Mouse (Mus musculus): Measurements from ENCODE around the gene Plcl2. TPM values are rescaled to one million over a fixed set of nuclear protein-coding genes. Genes with fewer than 3 reads are reported as not detected.

Gene Plcl2
- polyA plus RNA-seq, 1 experiment: not detected

DNA sequence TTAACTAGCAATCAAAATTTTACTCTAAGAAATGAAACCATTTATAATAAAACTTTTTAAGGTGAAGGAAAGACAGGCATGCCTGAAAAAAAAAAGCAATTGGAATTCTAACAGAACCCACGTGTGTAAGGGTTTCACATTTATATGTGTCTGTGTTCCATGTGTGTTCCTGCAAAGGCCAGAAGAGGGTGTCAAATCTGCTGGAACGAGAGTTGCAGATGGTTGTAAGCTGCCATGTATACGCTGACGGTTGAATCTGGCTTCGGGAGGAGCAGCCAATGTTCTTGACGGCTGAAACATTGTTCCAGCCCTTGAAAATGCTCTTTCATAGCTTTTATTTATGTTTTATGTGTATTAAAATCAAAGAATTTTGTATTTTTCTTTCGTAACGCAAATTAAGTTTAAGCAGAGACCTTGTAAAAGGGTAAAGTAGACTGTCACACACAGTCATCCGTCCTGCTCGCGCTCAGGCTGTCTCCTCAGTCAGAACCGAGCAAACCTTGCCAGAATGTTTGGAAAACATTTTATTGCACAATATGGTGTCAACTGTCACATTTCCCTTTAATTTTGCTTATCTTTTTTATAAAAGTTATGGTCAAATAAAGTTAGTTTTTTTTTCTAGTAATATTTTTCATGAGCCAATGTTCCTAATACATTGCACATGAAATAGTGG is 48.5 kb downstream of the Plcl2 start:
- no peak for TF ChIP-seq GATA1 (IDR thresholded peaks at IDR 0.05; ENCODE audit: low read length)

GRCm38 (mm10) chr17:50558239-50558625 is 49.0 kb downstream of the Plcl2 start:
- TF ChIP-seq GATA1 (IDR thresholded peaks at IDR 0.05; ENCODE audit: low read length): no peak

DNA sequence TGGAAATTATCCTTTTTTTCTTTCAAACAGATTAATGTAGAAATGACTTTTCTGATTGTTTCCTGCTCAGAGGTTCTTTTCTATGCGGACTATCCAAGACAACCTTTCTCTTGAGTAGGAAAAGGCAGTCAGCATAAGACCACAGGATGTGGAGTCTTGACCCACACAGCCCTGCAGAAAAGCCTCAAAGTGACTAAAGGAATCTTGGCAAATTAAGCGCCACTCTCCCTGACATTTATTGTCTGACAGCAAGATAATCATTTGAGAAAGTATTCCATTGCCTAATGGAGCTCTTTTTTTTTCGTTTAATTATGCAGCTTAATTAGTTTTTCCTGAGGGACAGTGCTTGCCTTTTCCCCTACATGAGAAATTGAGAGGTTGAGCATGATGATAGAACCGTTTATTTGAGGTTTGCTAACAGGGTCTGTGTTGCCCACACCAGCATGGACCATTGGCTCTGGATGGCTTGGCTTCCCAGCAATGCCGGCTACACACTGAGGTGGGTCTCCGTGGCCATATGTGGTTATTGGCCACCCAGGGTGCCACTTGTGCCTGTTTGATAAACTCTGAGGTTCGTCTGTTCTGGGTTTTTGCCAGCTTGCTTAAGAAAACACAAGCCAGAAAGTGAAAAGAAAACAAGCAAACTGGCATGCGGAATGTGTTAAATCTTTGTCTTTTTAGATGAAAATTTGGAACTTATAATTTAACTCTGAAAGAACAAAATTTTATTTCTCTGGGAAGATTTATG is 56.3 kb downstream of the Plcl2 start:
- no peak for TF ChIP-seq GATA1 (IDR thresholded peaks at IDR 0.05; ENCODE audit: low read length)

GRCm38 (mm10) chr17:50568846-50569245 is 59.6 kb downstream of the Plcl2 start:
- no peak for TF ChIP-seq GATA1 (IDR thresholded peaks at IDR 0.05; ENCODE audit: low read length)

GRCm38 (mm10) chr17:50570681-50571398 is 61.6 kb downstream of the Plcl2 start:
- TF ChIP-seq GATA1 (IDR thresholded peaks at IDR 0.05; ENCODE audit: low read length): no peak

GRCm38 (mm10) chr17:50574161-50574560 is 65.0 kb downstream of the Plcl2 start:
- TF ChIP-seq GATA1 (IDR thresholded peaks at IDR 0.05; ENCODE audit: low read length): no peak

GRCm38 (mm10) chr17:50580416-50580815 is 71.2 kb downstream of the Plcl2 start:
- no peak for TF ChIP-seq GATA1 (IDR thresholded peaks at IDR 0.05; ENCODE audit: low read length)

DNA sequence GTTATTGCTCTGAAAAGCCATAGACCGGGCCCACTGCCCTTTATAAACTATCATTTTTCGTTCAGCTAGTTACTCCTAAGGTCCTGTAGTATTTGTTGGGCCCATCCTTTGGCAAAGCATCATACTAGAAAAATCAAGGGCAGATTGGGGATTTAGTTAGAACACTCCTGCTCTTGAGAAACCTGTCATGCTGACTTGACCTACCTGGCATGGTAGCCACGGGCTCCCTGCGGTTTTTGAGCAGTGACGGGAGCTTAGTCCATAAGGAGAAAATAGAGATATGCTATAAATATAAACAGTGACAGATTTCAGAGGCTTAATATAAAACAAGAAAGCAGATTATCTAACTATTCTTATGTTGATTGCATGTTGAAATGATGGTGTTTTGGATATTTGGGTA is 77.6 kb downstream of the Plcl2 start:
- TF ChIP-seq GATA1 (IDR thresholded peaks at IDR 0.05; ENCODE audit: low read length): no peak

- no peak for TF ChIP-seq GATA1 (IDR thresholded peaks at IDR 0.05; ENCODE audit: low read length)
Measured at GRCm38 (mm10) chr17:50587941-50588340, 78.7 kb downstream of the Plcl2 start.

DNA sequence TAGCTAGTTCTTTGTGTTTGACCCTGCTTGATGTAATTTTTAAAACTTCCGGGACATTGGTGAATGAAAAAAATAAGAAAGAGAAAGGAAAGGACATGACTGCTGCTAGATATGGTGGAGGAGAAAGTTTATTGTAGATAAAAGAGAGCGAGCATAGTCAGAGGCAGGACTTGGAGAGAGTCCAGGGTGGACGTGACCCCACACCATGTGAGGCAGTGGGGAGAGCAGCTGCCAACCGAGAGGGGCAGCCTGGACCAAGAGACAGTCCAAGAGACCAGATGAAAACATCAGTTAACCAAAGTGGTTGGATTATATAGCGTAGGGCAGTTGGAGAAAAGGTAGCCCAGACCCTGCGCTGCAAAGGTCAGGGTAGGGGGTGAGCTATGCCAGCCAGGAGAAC is 91.0 kb downstream of the Plcl2 start:
- TF ChIP-seq GATA1 (IDR thresholded peaks at IDR 0.05; ENCODE audit: low read length): no peak

- no peak for TF ChIP-seq GATA1 (IDR thresholded peaks at IDR 0.05; ENCODE audit: low read length)
Measured at GRCm38 (mm10) chr17:50600696-50601095, 91.5 kb downstream of the Plcl2 start.

DNA sequence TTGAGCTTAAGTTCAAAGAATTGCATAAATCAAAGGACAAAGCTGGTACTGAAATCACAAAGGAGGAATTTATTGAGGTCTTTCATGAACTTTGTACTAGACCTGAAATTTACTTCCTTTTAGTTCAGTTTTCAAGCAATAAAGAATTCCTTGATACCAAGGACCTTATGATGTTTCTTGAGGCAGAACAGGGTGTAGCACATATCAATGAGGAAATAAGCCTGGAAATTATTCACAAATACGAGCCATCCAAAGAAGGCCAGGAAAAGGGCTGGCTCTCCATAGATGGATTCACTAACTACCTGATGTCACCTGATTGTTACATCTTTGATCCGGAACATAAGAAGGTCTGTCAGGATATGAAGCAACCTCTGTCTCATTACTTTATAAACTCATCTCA is 97.7 kb downstream of the Plcl2 start:
- no peak for TF ChIP-seq GATA1 (IDR thresholded peaks at IDR 0.05; ENCODE audit: low read length)

DNA sequence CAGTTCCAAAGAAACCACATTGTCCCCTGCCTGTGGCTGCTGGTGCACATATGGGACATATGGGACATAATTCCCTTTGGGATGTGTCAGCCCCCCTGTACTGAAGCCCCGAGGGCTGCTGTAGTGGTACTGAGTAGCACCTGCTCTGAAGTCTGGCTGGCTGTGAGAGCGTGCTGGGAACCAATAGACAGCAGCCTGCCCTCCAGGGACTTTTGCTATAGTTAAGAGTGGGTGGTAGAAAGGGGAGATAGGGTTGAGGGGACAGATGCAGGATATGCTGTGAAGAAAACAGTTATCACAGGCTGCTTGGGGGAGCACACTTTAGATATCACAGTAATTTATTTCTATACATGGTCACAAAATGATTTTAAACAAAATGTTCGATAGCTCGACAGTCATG is 100.7 kb downstream of the Plcl2 start:
- no peak for TF ChIP-seq GATA1 (IDR thresholded peaks at IDR 0.05; ENCODE audit: low read length)

GRCm38 (mm10) chr17:50620794-50621537 is 111.8 kb downstream of the Plcl2 start:
- no peak for TF ChIP-seq GATA1 (IDR thresholded peaks at IDR 0.05; ENCODE audit: low read length)

DNA sequence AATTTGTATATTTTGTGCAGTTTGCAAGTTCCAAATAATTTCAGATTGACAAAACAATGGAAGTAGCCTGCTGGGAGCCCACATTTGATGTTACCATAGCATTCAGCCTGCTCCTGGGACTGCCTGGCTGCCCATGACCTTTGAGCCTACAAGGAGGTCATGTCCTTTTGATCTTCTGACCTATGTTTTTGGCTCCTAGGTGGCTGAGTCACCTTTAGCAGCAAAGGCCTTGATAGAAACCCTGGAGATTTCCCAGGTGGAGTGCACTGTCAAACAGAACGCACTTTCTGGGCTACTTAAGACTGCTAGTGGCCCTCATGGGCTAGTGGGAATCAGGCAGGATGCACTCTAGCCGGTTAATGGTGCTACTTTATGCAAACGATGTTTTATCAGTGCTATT is 112.8 kb downstream of the Plcl2 start:
- TF ChIP-seq GATA1 (IDR thresholded peaks at IDR 0.05; ENCODE audit: low read length): no peak

DNA sequence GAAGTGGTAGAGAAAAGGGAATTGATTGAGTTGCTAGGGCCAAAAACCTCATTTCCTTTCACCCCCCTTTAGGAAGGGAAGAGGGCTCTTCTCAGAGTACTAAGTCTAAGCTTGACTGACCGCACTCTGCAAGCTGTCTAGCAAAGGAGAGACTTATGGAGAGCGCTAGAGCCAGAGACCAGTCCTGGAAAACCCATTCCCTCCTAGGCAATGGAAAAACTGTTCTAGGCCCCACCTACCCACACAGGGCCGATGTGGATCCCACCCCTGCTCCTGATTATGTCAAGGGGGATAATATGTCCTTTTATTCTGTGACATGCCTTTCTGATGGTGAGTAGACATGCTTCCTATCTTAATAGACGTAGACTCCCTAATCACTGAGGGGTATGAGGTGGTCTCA is 116.4 kb downstream of the Plcl2 start:
- TF ChIP-seq GATA1 (IDR thresholded peaks at IDR 0.05; ENCODE audit: low read length): no peak
